Mouse (Mus musculus): ENCODE measurements at regions not wholly inside any gene's neighbourhood (a gene's known extent, or its start where the extent isn't known, plus 50 kb on each side); places are given as distances from the start of the nearest gene placed in this dataset.

DNA sequence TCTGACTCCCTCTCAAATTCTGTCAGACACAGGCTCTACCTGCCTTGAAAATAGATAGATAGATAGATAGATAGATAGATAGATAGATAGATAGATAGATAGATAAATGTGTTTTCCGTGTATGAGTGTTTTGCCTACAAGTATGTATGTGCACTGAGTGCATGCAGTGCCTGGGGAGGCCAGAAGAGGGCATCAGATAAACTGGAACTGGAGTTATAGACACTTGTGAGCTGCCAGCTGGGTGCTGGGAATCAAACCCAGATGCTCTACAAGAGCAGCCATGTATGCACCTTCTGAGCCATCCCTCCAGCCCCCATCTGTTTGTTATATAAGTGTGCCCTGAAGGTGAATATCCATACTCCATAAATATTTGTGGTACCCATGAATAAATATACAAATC, 236.4 kb upstream of the Hes1 start:
- H3K36me3 ChIP-seq (ENCODE audit: control insufficient read depth, insufficient read depth, low read length): no peaks in the 10 kb centered on the region
- DNase-seq (ENCODE audit: low spot score): no peak
- H3K4me2 ChIP-seq (replicated peaks; ENCODE audit: low read depth, low read length): no peak overlapping the region
- WGBS: 91% methylated on average over 1 of the region's 1 CpGs
- H3K9ac ChIP-seq (ENCODE audit: low read depth, low read length): no peak overlapping the region
- no peak overlapping the region for H3K4me3 ChIP-seq (ENCODE audit: low read depth, low read length)
- no peaks in the 10 kb centered on the region for H3K9me3 ChIP-seq (ENCODE audit: control insufficient read depth, low read length)
- H3K4me1 ChIP-seq (replicated peaks; ENCODE audit: control insufficient read depth, insufficient read depth, low read length): no peaks in the 10 kb centered on the region
- ATAC-seq (ENCODE audit: low FRiP score): no peak
- no peak overlapping the region for H3K27ac ChIP-seq (ENCODE audit: low read depth, low read length)
- peaks cover 8% of the 10 kb centered on the region for H3K27me3 ChIP-seq (ENCODE audit: control insufficient read depth, insufficient read depth, low read length)

DNA sequence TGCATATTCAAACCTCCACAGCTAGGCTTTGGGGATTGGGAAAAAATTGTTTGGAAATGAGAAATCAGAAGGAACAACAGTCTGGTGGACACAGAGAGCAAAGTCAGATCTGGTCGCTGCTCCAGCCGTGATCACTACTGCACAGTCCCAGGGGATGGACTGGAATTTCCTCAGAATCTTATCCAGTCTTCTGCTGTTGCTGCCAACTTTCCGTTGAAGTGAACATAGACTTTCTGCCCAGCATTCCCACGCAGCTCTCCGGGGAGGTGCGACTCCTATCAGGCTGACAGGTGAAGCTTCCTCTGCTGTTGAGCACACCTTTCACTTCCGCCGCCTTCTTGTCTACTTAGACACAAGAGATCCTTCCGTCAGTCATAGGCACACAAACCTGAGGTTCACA, 234.7 kb upstream of the Hes1 start:
- H3K4me1 ChIP-seq (replicated peaks; ENCODE audit: control insufficient read depth, insufficient read depth, low read length): no peaks in the 10 kb centered on the region
- no peaks in the 10 kb centered on the region for H3K9me3 ChIP-seq (ENCODE audit: control insufficient read depth, low read length)
- no peak overlapping the region for H3K9ac ChIP-seq (ENCODE audit: low read depth, low read length)
- 93% methylated on average over 9 of the region's 9 CpGs for WGBS
- no peaks in the 10 kb centered on the region for H3K36me3 ChIP-seq (ENCODE audit: control insufficient read depth, insufficient read depth, low read length)
- ATAC-seq (ENCODE audit: low FRiP score) (no peak), DNase-seq (ENCODE audit: low spot score) (no peak)
- H3K27ac ChIP-seq (ENCODE audit: low read depth, low read length): no peak overlapping the region
- no peak overlapping the region for H3K4me3 ChIP-seq (ENCODE audit: low read depth, low read length)
- no peak overlapping the region for H3K4me2 ChIP-seq (replicated peaks; ENCODE audit: low read depth, low read length)
- H3K27me3 ChIP-seq (ENCODE audit: control insufficient read depth, insufficient read depth, low read length): peaks cover 9% of the 10 kb centered on the region

DNA sequence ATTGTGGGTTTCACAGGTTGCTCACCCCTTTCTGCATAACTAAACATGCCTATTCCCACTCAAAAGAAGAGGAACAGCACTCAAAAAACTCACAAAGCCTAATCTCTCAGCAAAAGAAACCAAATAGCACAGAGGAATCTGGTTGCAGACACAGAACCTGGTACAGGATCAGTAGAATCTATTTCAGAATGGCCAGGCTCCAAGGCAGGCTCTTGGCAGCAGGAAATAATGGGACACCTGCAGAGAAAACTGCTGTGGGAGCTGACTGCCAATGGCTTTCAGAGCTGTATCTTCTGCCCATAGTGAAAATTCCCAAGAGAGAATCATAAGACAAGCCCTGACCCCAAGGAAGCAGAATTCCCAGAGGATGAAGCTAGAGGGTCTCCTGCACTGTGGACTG, 234.1 kb upstream of the Hes1 start:
- no peak overlapping the region for H3K4me2 ChIP-seq (replicated peaks; ENCODE audit: low read depth, low read length)
- DNase-seq (ENCODE audit: low spot score) (no peak), ATAC-seq (ENCODE audit: low FRiP score) (no peak)
- H3K4me1 ChIP-seq (replicated peaks; ENCODE audit: control insufficient read depth, insufficient read depth, low read length): no peaks in the 10 kb centered on the region
- peaks cover 10% of the 10 kb centered on the region for H3K27me3 ChIP-seq (ENCODE audit: control insufficient read depth, insufficient read depth, low read length)
- H3K36me3 ChIP-seq (ENCODE audit: control insufficient read depth, insufficient read depth, low read length): no peaks in the 10 kb centered on the region
- no peak overlapping the region for H3K4me3 ChIP-seq (ENCODE audit: low read depth, low read length)
- no peaks in the 10 kb centered on the region for H3K9me3 ChIP-seq (ENCODE audit: control insufficient read depth, low read length)
- H3K27ac ChIP-seq (ENCODE audit: low read depth, low read length): no peak overlapping the region
- H3K9ac ChIP-seq (ENCODE audit: low read depth, low read length): no peak overlapping the region

DNA sequence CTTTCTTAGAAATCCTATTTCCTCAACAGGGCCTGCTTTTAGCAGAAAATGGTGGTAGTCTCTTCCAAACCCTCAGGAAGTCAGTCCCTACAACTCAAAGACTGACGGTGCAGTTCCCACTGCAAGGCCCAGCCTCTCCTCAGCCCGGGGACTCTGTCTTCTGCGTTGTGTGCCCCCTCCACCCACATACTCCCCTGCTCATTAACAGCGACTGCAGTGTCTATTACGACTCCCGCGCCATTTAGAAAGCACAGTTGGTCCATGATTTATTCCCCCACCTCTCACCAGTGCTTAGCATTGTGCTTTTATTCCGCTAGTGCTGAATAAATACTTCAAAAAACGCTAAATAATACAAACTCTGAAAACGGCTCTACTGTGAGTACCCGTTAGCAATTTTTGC, 230.9 kb upstream of the Hes1 start:
- Histone ChIP-seq H3K4me2 (replicated peaks; ENCODE audit: low read depth, low read length) (no peak overlapping the region), H3K4me3 (ENCODE audit: low read depth, low read length) (no peak overlapping the region), H3K36me3 (ENCODE audit: control insufficient read depth, insufficient read depth, low read length) (no peaks in the 10 kb centered on the region), H3K27me3 (ENCODE audit: control insufficient read depth, insufficient read depth, low read length) (peaks cover 16% of the 10 kb centered on the region), H3K27ac (ENCODE audit: low read depth, low read length) (no peak overlapping the region), H3K4me1 (replicated peaks; ENCODE audit: control insufficient read depth, insufficient read depth, low read length) (no peaks in the 10 kb centered on the region; the same call in 1 of the 2 replicates), H3K9ac (ENCODE audit: low read depth, low read length) (no peak overlapping the region), H3K9me3 (ENCODE audit: control insufficient read depth, low read length) (no peaks in the 10 kb centered on the region)
- DNase-seq (ENCODE audit: low spot score): no peak
- 76% methylated on average over 11 of the region's 11 CpGs for WGBS
- ATAC-seq (ENCODE audit: low FRiP score): no peak

DNA sequence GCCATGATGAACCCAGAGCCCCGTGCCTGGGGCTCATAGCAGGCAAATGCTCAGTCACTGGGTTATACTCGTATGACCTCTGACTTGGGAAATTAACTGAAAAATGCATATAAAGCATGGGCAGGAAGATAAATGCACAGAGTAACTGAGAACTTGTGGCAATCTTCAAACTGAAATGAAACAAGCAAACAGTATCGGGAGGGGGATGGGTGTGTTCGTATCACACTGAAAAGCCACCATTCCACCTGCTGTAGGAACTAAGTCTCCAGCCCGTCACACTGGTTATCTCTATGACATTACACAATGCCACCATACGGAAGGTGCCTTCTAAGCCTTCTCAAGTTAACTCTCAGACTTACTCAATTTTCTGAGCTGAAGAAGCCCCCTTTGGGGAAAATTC, 230.3 kb upstream of the Hes1 start:
- 68% methylated on average over 6 of the region's 6 CpGs for WGBS
- no peaks in the 10 kb centered on the region for H3K36me3 ChIP-seq (ENCODE audit: control insufficient read depth, insufficient read depth, low read length)
- no peak for ATAC-seq (ENCODE audit: low FRiP score)
- H3K27ac ChIP-seq (ENCODE audit: low read depth, low read length): no peak overlapping the region
- no peaks in the 10 kb centered on the region; the same call in 1 of the 2 replicates for H3K4me1 ChIP-seq (replicated peaks; ENCODE audit: control insufficient read depth, insufficient read depth, low read length)
- H3K9me3 ChIP-seq (ENCODE audit: control insufficient read depth, low read length): no peaks in the 10 kb centered on the region
- peaks cover 16% of the 10 kb centered on the region for H3K27me3 ChIP-seq (ENCODE audit: control insufficient read depth, insufficient read depth, low read length)
- H3K4me2 ChIP-seq (replicated peaks; ENCODE audit: low read depth, low read length): no peak overlapping the region
- no peak for DNase-seq (ENCODE audit: low spot score)
- H3K4me3 ChIP-seq (ENCODE audit: low read depth, low read length): no peak overlapping the region
- no peak overlapping the region for H3K9ac ChIP-seq (ENCODE audit: low read depth, low read length)

DNA sequence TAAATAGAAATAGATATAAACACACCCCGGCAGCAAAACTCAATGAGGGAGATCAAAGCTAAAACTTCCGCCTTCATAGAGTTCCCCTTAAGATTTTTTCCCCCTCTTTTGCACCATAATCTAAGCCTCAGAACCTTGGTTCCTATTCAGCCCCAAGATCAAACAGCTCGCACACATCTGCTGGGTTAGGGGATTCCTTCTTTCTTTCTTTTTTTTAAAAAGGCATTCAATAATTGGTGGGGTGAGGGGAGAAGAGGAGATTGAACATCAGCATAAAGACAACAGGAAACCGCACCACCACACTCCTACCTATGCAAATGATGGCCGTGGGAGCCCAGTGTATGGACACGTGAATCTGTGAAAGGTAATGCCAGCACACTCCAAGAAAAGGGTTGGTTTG, 229.5 kb upstream of the Hes1 start:
- Histone ChIP-seq H3K9ac (ENCODE audit: low read depth, low read length) (no peak overlapping the region), H3K4me3 (ENCODE audit: low read depth, low read length) (no peak overlapping the region), H3K4me1 (replicated peaks; ENCODE audit: control insufficient read depth, insufficient read depth, low read length) (no peaks in the 10 kb centered on the region; the same call in 1 of the 2 replicates), H3K27me3 (ENCODE audit: control insufficient read depth, insufficient read depth, low read length) (peaks cover 20% of the 10 kb centered on the region), H3K4me2 (replicated peaks; ENCODE audit: low read depth, low read length) (no peak overlapping the region), H3K36me3 (ENCODE audit: control insufficient read depth, insufficient read depth, low read length) (no peaks in the 10 kb centered on the region), H3K27ac (ENCODE audit: low read depth, low read length) (no peak overlapping the region), H3K9me3 (ENCODE audit: control insufficient read depth, low read length) (no peaks in the 10 kb centered on the region)
- no peak for ATAC-seq (ENCODE audit: low FRiP score)
- DNase-seq (ENCODE audit: low spot score): no peak
- WGBS: 58% methylated on average over 6 of the region's 6 CpGs

DNA sequence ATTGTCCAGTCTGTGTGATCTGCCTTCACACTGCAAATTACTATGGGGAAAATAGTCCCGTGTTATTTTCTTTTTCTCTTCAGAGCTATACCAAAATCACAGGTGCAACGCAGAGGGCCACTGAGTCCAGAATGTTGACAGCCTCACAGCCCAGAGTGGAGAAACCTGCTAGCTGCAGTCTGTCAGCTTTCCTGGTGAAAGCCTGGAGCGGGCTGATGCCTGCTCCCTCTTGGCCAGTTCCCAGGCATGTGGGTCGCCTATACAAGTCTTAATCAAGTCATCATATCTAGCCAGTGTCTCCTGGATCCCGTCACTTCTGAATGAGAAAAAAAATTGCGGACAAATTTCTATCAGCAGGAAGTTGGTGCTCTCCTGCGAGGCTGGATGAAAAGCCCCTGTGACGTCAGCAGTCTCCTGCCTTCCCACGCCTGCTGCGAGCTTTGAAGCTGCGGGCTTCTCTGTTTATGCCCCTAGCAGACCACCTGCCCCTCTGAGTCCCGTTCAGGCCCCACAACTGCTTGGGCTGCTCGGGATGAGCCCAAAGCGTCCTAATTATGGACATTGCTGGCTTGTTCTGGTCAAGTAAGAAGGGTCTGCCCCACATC, 227.1 kb upstream of the Hes1 start:
- Histone ChIP-seq H3K27me3 (ENCODE audit: control insufficient read depth, insufficient read depth, low read length) (peaks cover 33% of the 10 kb centered on the region), H3K9me3 (ENCODE audit: control insufficient read depth, low read length) (no peaks in the 10 kb centered on the region)
- DNase-seq (ENCODE audit: low spot score): peak; percentile 69

DNA sequence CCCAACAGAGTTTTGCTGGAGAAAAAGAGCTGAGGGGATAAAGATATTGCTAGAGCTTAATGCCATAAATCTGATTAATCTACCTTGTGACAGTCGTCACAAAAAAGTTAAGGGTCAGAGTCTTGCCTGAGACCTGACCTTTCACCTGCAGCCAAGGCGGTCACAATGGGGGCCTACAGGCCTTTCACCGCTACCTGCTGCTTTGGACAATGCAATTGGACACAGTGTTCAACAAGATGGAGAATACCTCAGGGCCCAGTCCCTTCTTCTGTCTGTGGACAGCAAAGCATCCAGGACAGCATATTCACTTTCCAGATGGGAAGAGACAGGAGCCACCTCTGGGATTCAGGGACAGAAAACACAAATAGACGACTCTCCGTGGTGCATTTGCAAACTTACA, 226.3 kb upstream of the Hes1 start:
- 15% methylated on average over 5 of the region's 5 CpGs for WGBS
- Histone ChIP-seq H3K4me3 (ENCODE audit: low read depth, low read length) (no peak overlapping the region), H3K27me3 (ENCODE audit: control insufficient read depth, insufficient read depth, low read length) (peaks cover 34% of the 10 kb centered on the region), H3K36me3 (ENCODE audit: control insufficient read depth, insufficient read depth, low read length) (no peaks in the 10 kb centered on the region), H3K4me1 (replicated peaks; ENCODE audit: control insufficient read depth, insufficient read depth, low read length) (no peaks in the 10 kb centered on the region; the same call in 1 of the 2 replicates), H3K9me3 (ENCODE audit: control insufficient read depth, low read length) (no peaks in the 10 kb centered on the region), H3K4me2 (replicated peaks; ENCODE audit: low read depth, low read length) (no peak overlapping the region), H3K9ac (ENCODE audit: low read depth, low read length) (no peak overlapping the region), H3K27ac (ENCODE audit: low read depth, low read length) (no peak overlapping the region)
- DNase-seq (ENCODE audit: low spot score) (no peak), ATAC-seq (ENCODE audit: low FRiP score) (no peak)

More for the DNA sequence above, 227.1 kb upstream of the Hes1 start:
- no peaks in the 10 kb centered on the region for H3K36me3 ChIP-seq (ENCODE audit: control insufficient read depth, insufficient read depth, low read length)
- no peak overlapping the region for H3K27ac ChIP-seq (ENCODE audit: low read depth, low read length)
- WGBS: 6% methylated on average over 14 of the region's 14 CpGs
- 0 out of 2 replicates have a peak overlapping the region, but pooled peaks have one; percentile 20 for H3K9ac ChIP-seq (ENCODE audit: low read depth, low read length)
- peak overlapping the region; percentile 39 for H3K4me2 ChIP-seq (replicated peaks; ENCODE audit: low read depth, low read length)
- peak; percentile 59 for ATAC-seq (ENCODE audit: low FRiP score)
- peak overlapping the region; percentile 21 for H3K4me3 ChIP-seq (ENCODE audit: low read depth, low read length)
- no peaks in the 10 kb centered on the region; the same call in 1 of the 2 replicates for H3K4me1 ChIP-seq (replicated peaks; ENCODE audit: control insufficient read depth, insufficient read depth, low read length)

DNA sequence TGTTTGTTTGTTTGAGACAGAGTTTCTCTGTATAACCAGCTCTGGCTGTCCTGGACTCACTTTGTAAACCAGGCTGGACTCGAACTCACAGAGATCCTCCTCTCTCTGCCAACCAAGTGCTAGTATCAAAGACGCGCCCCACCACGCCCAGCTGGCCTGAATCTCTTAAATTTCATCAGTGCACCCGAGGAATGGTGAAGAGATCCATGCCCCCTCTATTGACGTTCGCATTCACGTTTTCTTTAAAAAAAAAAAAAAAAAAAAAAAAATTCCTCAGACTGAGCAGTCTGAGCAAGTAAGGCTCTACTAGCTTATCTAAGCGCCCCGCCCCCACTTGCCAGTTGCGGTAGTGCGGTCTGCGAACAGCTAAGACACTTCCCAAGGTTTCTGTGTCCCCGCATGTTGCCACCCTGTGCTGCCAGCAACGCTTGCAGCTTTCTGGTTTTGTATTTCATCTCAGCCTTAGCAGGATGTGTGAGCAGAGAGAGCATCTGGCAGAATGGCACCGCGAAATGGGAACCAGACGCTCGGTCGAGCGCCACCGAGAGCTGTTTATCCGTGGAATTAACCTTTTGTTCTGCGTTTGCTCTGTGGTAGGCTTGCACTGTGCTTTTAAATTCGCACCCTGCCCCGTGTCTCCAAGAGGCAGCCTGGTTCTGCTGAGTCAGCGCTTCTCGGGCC, 225.1 kb upstream of the Hes1 start:
- Histone ChIP-seq H3K27ac (ENCODE audit: low read depth, low read length) (no peak overlapping the region), H3K4me3 (ENCODE audit: low read depth, low read length) (peak overlapping the region; percentile 15; the same call in 1 of the 2 replicates), H3K9me3 (ENCODE audit: control insufficient read depth, low read length) (no peaks in the 10 kb centered on the region), H3K4me2 (replicated peaks; ENCODE audit: low read depth, low read length) (peak overlapping the region; percentile 36), H3K36me3 (ENCODE audit: control insufficient read depth, insufficient read depth, low read length) (no peaks in the 10 kb centered on the region), H3K27me3 (ENCODE audit: control insufficient read depth, insufficient read depth, low read length) (peaks cover 34% of the 10 kb centered on the region), H3K4me1 (replicated peaks; ENCODE audit: control insufficient read depth, insufficient read depth, low read length) (no peaks in the 10 kb centered on the region; the same call in 1 of the 2 replicates), H3K9ac (ENCODE audit: low read depth, low read length) (0 out of 2 replicates have a peak overlapping the region, but pooled peaks have one; percentile 1)
- ATAC-seq (ENCODE audit: low FRiP score) (no peak; the same call in 1 of the 2 replicates), DNase-seq (ENCODE audit: low spot score) (peak; percentile 66)
- WGBS: 4% methylated on average over 28 of the region's 28 CpGs
